Comparison of ENCODE assay signal across 11 mouse cellular contexts in genomic region chr17:71000255-71000654, GRCm38 (mm10). TPM values are rescaled to one million over a fixed set of nuclear protein-coding genes. Genes with fewer than 3 reads are reported as not detected.
DNase-seq lines count a peak whose midpoint lies in the region; ATAC-seq lines count a peak whose summit lies in the region.
"Had no signal": no experiment of that assay in that cellular context is flagged by ENCODE, and none has a peak within 500 bp of the region (broad histone marks: within the 10 kb centered on the region; RNA-seq: fewer than 3 reads in every experiment).

No protein-coding gene starts in this region.

- peaks cover 24% of the 10 kb centered on the region for H3K36me3 ChIP-seq in forebrain, embryonic 10.5 days (replicated peaks)
- H3K36me3 ChIP-seq in forebrain, embryonic 16.5 days (ENCODE audit: control insufficient read depth, insufficient read depth) = no peaks in the 10 kb centered on the region
- H3K36me3 ChIP-seq in lung, embryonic 16.5 days (ENCODE audit: control insufficient read depth, insufficient read depth, low read length) = peaks cover 11% of the 10 kb centered on the region
- 0 out of 2 replicates have a peak, but pooled peaks cover 8% of the 10 kb centered on the region for H3K36me3 ChIP-seq in intestine, embryonic 16.5 days (ENCODE audit: control insufficient read depth, insufficient read depth, low read length)
- peaks cover 11% of the 10 kb centered on the region for H3K36me3 ChIP-seq in neural tube, embryonic 13.5 days

- peaks cover 43% of the 10 kb centered on the region for H3K4me1 ChIP-seq in forebrain, embryonic 10.5 days
- H3K4me1 ChIP-seq in forebrain, embryonic 16.5 days (replicated peaks; ENCODE audit: control insufficient read depth, insufficient read depth, low read length) = peaks cover 13% of the 10 kb centered on the region
- peaks cover 36% of the 10 kb centered on the region for H3K4me1 ChIP-seq in lung, embryonic 16.5 days (replicated peaks; ENCODE audit: control insufficient read depth, insufficient read depth, low read length)
- H3K4me1 ChIP-seq in intestine, embryonic 16.5 days (ENCODE audit: control insufficient read depth, insufficient read depth, low read length) = peaks cover 35% of the 10 kb centered on the region
- H3K4me1 ChIP-seq in neural tube, embryonic 13.5 days (replicated peaks) = peaks cover 28% of the 10 kb centered on the region

- no peak for DNase-seq in forebrain, embryonic 10.5 days (ENCODE audit: extremely low spot score, low spot score)
- no peak for DNase-seq in lung, postnatal 14 days
- DNase-seq in spleen, postnatal 36 days (ENCODE audit: low spot score in 2 of 2) = no peak
- DNase-seq: cerebellum, postnatal 25 days had no signal

- peak overlapping the region; percentile 94 for H3K4me3 ChIP-seq in forebrain, embryonic 10.5 days
- H3K4me3 ChIP-seq in forebrain, embryonic 16.5 days (replicated peaks; ENCODE audit: low read length) = no peak overlapping the region
- H3K4me3 ChIP-seq in lung, embryonic 16.5 days (ENCODE audit: low read length) = peak overlapping the region; percentile 37
- H3K4me3 ChIP-seq in intestine, embryonic 16.5 days (ENCODE audit: low read length) = peak overlapping the region; percentile 15
- peak overlapping the region; percentile 6 for H3K4me3 ChIP-seq in neural tube, embryonic 13.5 days

- H3K27me3 ChIP-seq in forebrain, embryonic 10.5 days (ENCODE audit: poor library complexity, severe bottlenecking) = no peaks in the 10 kb centered on the region
- no peaks in the 10 kb centered on the region for H3K27me3 ChIP-seq in forebrain, embryonic 16.5 days (replicated peaks; ENCODE audit: control insufficient read depth, insufficient read depth, low read length)
- H3K27me3 ChIP-seq in lung, embryonic 16.5 days (ENCODE audit: control insufficient read depth, insufficient read depth, low read depth, low read length) = no peaks in the 10 kb centered on the region
- no peaks in the 10 kb centered on the region for H3K27me3 ChIP-seq in intestine, embryonic 16.5 days (replicated peaks; ENCODE audit: control insufficient read depth, insufficient read depth, low read length)
- H3K27me3 ChIP-seq in neural tube, embryonic 13.5 days = no peaks in the 10 kb centered on the region

- no peaks in the 10 kb centered on the region for H3K9me3 ChIP-seq in forebrain, embryonic 10.5 days
- H3K9me3 ChIP-seq in forebrain, embryonic 16.5 days (ENCODE audit: control insufficient read depth, low read length) = no peaks in the 10 kb centered on the region
- no peaks in the 10 kb centered on the region for H3K9me3 ChIP-seq in lung, embryonic 16.5 days (ENCODE audit: control insufficient read depth, low read length)
- H3K9me3 ChIP-seq in intestine, embryonic 16.5 days (ENCODE audit: control insufficient read depth, low read length) = no peaks in the 10 kb centered on the region
- no peaks in the 10 kb centered on the region for H3K9me3 ChIP-seq in neural tube, embryonic 13.5 days

- H3K9ac ChIP-seq in forebrain, embryonic 16.5 days (replicated peaks; ENCODE audit: low read depth, low read length) = no peak overlapping the region
- H3K9ac ChIP-seq in lung, embryonic 16.5 days (ENCODE audit: low read length) = peak overlapping the region; percentile 27; the same call in 1 of the 2 replicates
- peak overlapping the region; percentile 48 for H3K9ac ChIP-seq in intestine, embryonic 16.5 days (ENCODE audit: low read depth, low read length)
- no peak overlapping the region for H3K9ac ChIP-seq in neural tube, embryonic 13.5 days

- 84% methylated on average over 2 of the region's 2 CpGs for WGBS in forebrain, embryonic 10.5 days
- 78% methylated on average over 2 of the region's 2 CpGs for WGBS in forebrain, embryonic 16.5 days
- 41% methylated on average over 2 of the region's 2 CpGs for WGBS in lung, embryonic 16.5 days
- WGBS in intestine, embryonic 16.5 days = 40% methylated on average over 2 of the region's 2 CpGs
- 80% methylated on average over 2 of the region's 2 CpGs for WGBS in neural tube, embryonic 13.5 days

- 0 out of 2 replicates have a peak overlapping the region, but pooled peaks have one; percentile 15 for H3K27ac ChIP-seq in forebrain, embryonic 10.5 days
- H3K27ac ChIP-seq in forebrain, embryonic 16.5 days (ENCODE audit: low read length) = no peak overlapping the region
- no peak overlapping the region for H3K27ac ChIP-seq in lung, embryonic 16.5 days (ENCODE audit: low read length)
- no peak overlapping the region for H3K27ac ChIP-seq in intestine, embryonic 16.5 days (ENCODE audit: low read length)
- H3K27ac ChIP-seq in neural tube, embryonic 13.5 days (replicated peaks) = no peak overlapping the region

- no peak for ATAC-seq in forebrain, embryonic 16.5 days
- no peak for ATAC-seq in lung, embryonic 16.5 days (ENCODE audit: low read depth)
- no peak for ATAC-seq in intestine, embryonic 16.5 days
- no peak for ATAC-seq in neural tube, embryonic 13.5 days (ENCODE audit: low read depth)
- ATAC-seq in granulocyte monocyte progenitor cell, adult 5-6 weeks (replicated peaks; ENCODE audit: poor library complexity, severe bottlenecking) = no peak
- ATAC-seq: activated CD4-positive, CD25-positive, alpha-beta regulatory T cell, adult 4 months; inflammation-experienced regulatory T-cells, adult 6 months had no signal

- no peak overlapping the region for H3K4me2 ChIP-seq in forebrain, embryonic 16.5 days (ENCODE audit: low read length)
- H3K4me2 ChIP-seq in lung, embryonic 16.5 days (ENCODE audit: low read depth, low read length) = peak overlapping the region; percentile 60
- peak overlapping the region; percentile 47 for H3K4me2 ChIP-seq in intestine, embryonic 16.5 days (ENCODE audit: low read depth, low read length)
- peak overlapping the region; percentile 79 for H3K4me2 ChIP-seq in neural tube, embryonic 13.5 days

RNA-seq across cellular contexts. Expression of gene Myom1, which starts 2.2 kb away (rescaled TPM):
- polyA plus RNA-seq in forebrain, embryonic 10.5 days (2016; fragmentation: Nextera tagmentation; extraction: Ambion mirVana) = 1.6 and 2.2 TPM in 2 replicates
- 0.77 and 1.3 TPM in 2 replicates for polyA plus RNA-seq in forebrain, embryonic 16.5 days (2015; fragmentation: Nextera tagmentation; extraction: Ambion mirVana)
- polyA plus RNA-seq in lung, embryonic 16.5 days (2015; fragmentation: Nextera tagmentation; extraction: Ambion mirVana) = 11.4 and 13.2 TPM in 2 replicates
- polyA plus RNA-seq in intestine, embryonic 16.5 days (2015; fragmentation: Nextera tagmentation; extraction: Ambion mirVana) = 10.6 and 10.8 TPM in 2 replicates
- 1.7 and 2.8 TPM in 2 replicates for polyA plus RNA-seq in neural tube, embryonic 13.5 days (2015; fragmentation: Nextera tagmentation; extraction: Ambion mirVana)
- 1.2 TPM in 1 of 2 replicates, not detected in the other for total RNA-seq in granulocyte monocyte progenitor cell, adult 5-6 weeks (2014; fragmentation: Nextera tagmentation)
- 0.05 and 1.2 TPM in 2 replicates for total RNA-seq in granulocyte monocyte progenitor cell, adult 5-6 weeks (2017)

RNA-seq across cellular contexts. Expression of gene Myl12a, which starts 2.4 kb away (rescaled TPM):
- polyA plus RNA-seq in forebrain, embryonic 10.5 days (2016; fragmentation: Nextera tagmentation; extraction: Ambion mirVana) = 408 and 417 TPM in 2 replicates
- polyA plus RNA-seq in forebrain, embryonic 16.5 days (2015; fragmentation: Nextera tagmentation; extraction: Ambion mirVana) = 110 and 142 TPM in 2 replicates
- polyA plus RNA-seq in lung, embryonic 16.5 days (2015; fragmentation: Nextera tagmentation; extraction: Ambion mirVana) = 738 and 739 TPM in 2 replicates
- polyA plus RNA-seq in intestine, embryonic 16.5 days (2015; fragmentation: Nextera tagmentation; extraction: Ambion mirVana) = 485 and 503 TPM in 2 replicates
- 171 and 203 TPM in 2 replicates for polyA plus RNA-seq in neural tube, embryonic 13.5 days (2015; fragmentation: Nextera tagmentation; extraction: Ambion mirVana)
- 226 and 321 TPM in 2 replicates for total RNA-seq in granulocyte monocyte progenitor cell, adult 5-6 weeks (2014; fragmentation: Nextera tagmentation)
- 159 and 194 TPM in 2 replicates for total RNA-seq in granulocyte monocyte progenitor cell, adult 5-6 weeks (2017)

Comparison
In these comparisons a context has a peak if more than half of its experiments do, and no peak if none do; other contexts are left out.
1. H3K9ac ChIP-seq: peak in lung, embryonic 16.5 days (single experiment) and intestine, embryonic 16.5 days (single experiment); none in forebrain, embryonic 16.5 days (single experiment) and neural tube, embryonic 13.5 days (single experiment).